Mouse (Mus musculus) erythroblast, embryonic 14.5 days (primary cell): ENCODE results near the gene Pde4d.

Experiments
- GATA1 ChIP-seq: IDR thresholded peaks from 2 replicates; pipeline ENCODE4 v1.6.1; 2012; ENCODE audit warnings: low read length, inconsistent platforms, mixed read lengths
- TAL1 ChIP-seq: IDR thresholded peaks from 3 replicates; pipeline ENCODE4 v1.6.1; 2012; ENCODE audit warnings: low read length, inconsistent platforms, mixed read lengths

DNA sequence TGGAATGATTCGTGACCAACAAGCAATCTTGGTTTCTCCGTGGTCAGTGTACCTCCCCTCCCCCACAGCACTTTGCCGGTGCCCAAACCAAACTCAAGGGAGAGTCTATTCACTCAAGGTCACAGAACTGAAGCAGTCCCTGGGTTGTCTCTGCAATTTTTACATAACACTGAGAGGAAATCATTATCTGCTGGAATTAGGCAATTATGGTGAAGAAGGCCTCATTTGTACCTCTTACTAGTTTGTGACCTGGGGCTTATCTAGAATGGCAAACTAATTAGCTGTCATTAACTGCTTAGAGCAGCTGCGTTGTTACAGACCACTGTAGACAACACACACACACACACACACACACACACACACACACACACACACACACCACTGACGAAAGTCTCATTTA is 1325.4 kb downstream of the Pde4d start:
- TF ChIP-seq GATA1 (no peak), TAL1 (no peak)
